In the genomic region with DNA sequence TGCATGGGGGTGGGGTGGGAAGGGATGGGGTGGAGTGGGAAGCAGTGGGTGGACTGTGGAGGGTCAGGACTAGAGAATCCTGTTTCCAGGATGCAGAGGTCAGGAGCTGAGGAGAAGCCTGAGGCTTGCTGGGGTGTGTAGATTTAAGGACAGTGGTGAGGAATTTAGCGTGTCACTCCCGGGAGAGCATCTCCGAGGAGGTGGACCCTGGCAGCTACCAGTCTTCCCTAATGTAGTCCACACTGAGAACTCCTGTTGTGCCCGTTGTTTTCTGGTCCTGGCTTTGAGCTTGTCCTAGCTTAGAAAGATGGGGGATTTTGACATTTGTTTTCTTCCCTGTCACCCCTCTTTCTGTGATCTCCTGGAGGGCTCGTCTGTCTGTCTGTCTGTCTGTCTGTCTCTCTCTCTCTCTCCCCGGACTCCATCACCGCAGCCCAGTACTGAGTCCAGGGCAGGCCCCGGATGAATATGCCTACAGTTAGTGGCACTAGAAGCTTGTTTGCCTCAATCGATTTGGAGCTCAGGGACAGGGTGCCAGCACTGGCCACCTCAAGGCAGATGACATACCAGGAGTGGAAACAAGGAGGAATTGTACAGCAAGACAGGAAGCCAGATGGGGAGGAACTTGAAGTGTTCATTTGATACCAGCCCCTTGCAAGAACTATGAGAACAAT, we compare ENCODE assay signal across 12 mouse cellular contexts. TPM values are rescaled to one million over a fixed set of nuclear protein-coding genes. Genes with fewer than 3 reads are reported as not detected.
DNase-seq lines count a peak whose midpoint lies in the region; ATAC-seq and TF ChIP-seq lines count a peak whose summit lies in the region.
"Had no signal": no experiment of that assay in that cellular context is flagged by ENCODE, and none has a peak within 500 bp of the region (broad histone marks: within the 10 kb centered on the region; RNA-seq: fewer than 3 reads in every experiment).

No protein-coding gene starts in this region.

- no peak for DNase-seq in cerebellum, adult 9-10 months
- peak; percentile 60 to 68 for DNase-seq in left cerebral cortex, postnatal 36 days (ENCODE audit: low spot score in 2 of 2)
- no peak for DNase-seq in left cerebral cortex, postnatal 10 days (ENCODE audit: extremely low spot score in 1 of 2, low spot score in 2 of 2)
- DNase-seq in hindbrain, embryonic 14.5 days (ENCODE audit: low spot score), result no peak
- no peak for DNase-seq in layer of hippocampus, postnatal 25 days (ENCODE audit: extremely low spot score in 1 of 2, low spot score in 1 of 2)
- DNase-seq: gastrocnemius, postnatal 36 days; thymus, adult 18-20 months had no signal

- 39% methylated on average over 9 of the region's 9 CpGs for WGBS in hindbrain, embryonic 14.5 days
- 38% methylated on average over 9 of the region's 9 CpGs for WGBS in olfactory bulb, adult 2 months

- H3K9ac ChIP-seq in hindbrain, embryonic 14.5 days, result no peak overlapping the region
- H3K9ac ChIP-seq: liver, embryonic 14.5 days had no signal

- intact Hi-C loops in left cerebral cortex, postnatal 36 days (cut with DNase I), result no loop called here
- intact Hi-C loops in left cerebral cortex, postnatal 10 days (cut with DNase I), result loop anchor here (5.0 kb wide), 2 partner anchors 40 to 115 kb away; a partner anchor contains a TSS

- no peak for TF ChIP-seq POLR2A in olfactory bulb, adult 2 months (IDR thresholded peaks at IDR 0.05; ENCODE audit: insufficient read depth, low read depth, low read length)

- H3K4me2 ChIP-seq in hindbrain, embryonic 14.5 days (replicated peaks), result 0 out of 2 replicates have a peak overlapping the region, but pooled peaks have one; percentile 23
- H3K4me2 ChIP-seq: embryonic facial prominence, embryonic 13.5 days had no signal

- H3K36me3 ChIP-seq in hindbrain, embryonic 14.5 days (replicated peaks; ENCODE audit: control insufficient read depth, insufficient read depth), result no peaks in the 10 kb centered on the region

- no peak overlapping the region for H3K4me3 ChIP-seq in hindbrain, embryonic 14.5 days (replicated peaks; ENCODE audit: low read length)
- H3K4me3 ChIP-seq in olfactory bulb, adult 2 months (ENCODE audit: insufficient read depth, low read depth, low read length), result no peak overlapping the region
- H3K4me3 ChIP-seq: embryonic facial prominence, embryonic 13.5 days had no signal

- no peak for TF ChIP-seq CTCF in olfactory bulb, adult 2 months (IDR thresholded peaks at IDR 0.05; ENCODE audit: insufficient read depth, low read depth, low read length)

- no peaks in the 10 kb centered on the region for H3K9me3 ChIP-seq in hindbrain, embryonic 14.5 days (ENCODE audit: control insufficient read depth, low read length)
- H3K9me3 ChIP-seq: embryonic facial prominence, embryonic 13.5 days had no signal

- peaks cover 39% of the 10 kb centered on the region for H3K4me1 ChIP-seq in hindbrain, embryonic 14.5 days (replicated peaks; ENCODE audit: control insufficient read depth, insufficient read depth, low read length)
- H3K4me1 ChIP-seq in olfactory bulb, adult 2 months (ENCODE audit: control insufficient read depth, insufficient read depth, low read length), result peaks cover 78% of the 10 kb centered on the region

- ATAC-seq in cerebellum, adult (ENCODE audit: insufficient number of reproducible peaks, low FRiP score, low TSS enrichment), result peak; percentile 12
- no peak for ATAC-seq in hindbrain, embryonic 14.5 days (ENCODE audit: low FRiP score)
- ATAC-seq in CD4-positive, CD25-positive, alpha-beta regulatory T cell, adult 4 months, result no peak

- H3K27ac ChIP-seq in hindbrain, embryonic 14.5 days, result peak overlapping the region; percentile 60
- peak overlapping the region; percentile 84 for H3K27ac ChIP-seq in olfactory bulb, adult 2 months (ENCODE audit: insufficient read depth, low read depth, low read length)
- H3K27ac ChIP-seq: liver, embryonic 14.5 days had no signal

- no peaks in the 10 kb centered on the region for H3K27me3 ChIP-seq in hindbrain, embryonic 14.5 days (ENCODE audit: control insufficient read depth, insufficient read depth, low read length)

RNA-seq across cellular contexts. Expression of a gene that starts 49.6 kb away (rescaled TPM):
- total RNA-seq in left cerebral cortex, postnatal 36 days (2021), result 10 to 100 TPM; 13.1 to 14.7 TPM
- 10 to 100 TPM in 1 of 2 experiments, 1 to 10 TPM in 1; 6.7 to 10.8 TPM for total RNA-seq in left cerebral cortex, postnatal 10 days (2021)
- polyA plus RNA-seq in hindbrain, embryonic 14.5 days (2014; fragmentation: Nextera tagmentation; extraction: Ambion mirVana), result 5.0 and 6.3 TPM in 2 replicates
- not detected in 2 replicates for polyA plus RNA-seq in olfactory bulb, adult 2 months (2012; ENCODE audit: insufficient read depth, insufficient read length, low replicate concordance, missing spikeins)
- 10 to 100 TPM; 13.5 to 19.3 TPM for polyA plus RNA-seq in CD4-positive, CD25-positive, alpha-beta regulatory T cell, adult 4 months (2017; shearing (Covaris generic))
- total RNA-seq in layer of hippocampus, postnatal 25 days (2021), result 1 to 10 TPM; 5.1 to 8.1 TPM

Comparison
In these comparisons a context has a peak if more than half of its experiments do, and no peak if none do; other contexts are left out.
1. DNase-seq: peak in left cerebral cortex, postnatal 36 days (2 of 2); none in cerebellum, adult 9-10 months (single experiment), left cerebral cortex, postnatal 10 days (0 of 2), hindbrain, embryonic 14.5 days (single experiment) and layer of hippocampus, postnatal 25 days (0 of 2).